Mouse (Mus musculus) forebrain, embryonic 16.5 days (tissue): ENCODE results near the gene Gm21663. TPM values are rescaled to one million over a fixed set of nuclear protein-coding genes. Genes with fewer than 3 reads are reported as not detected.
"Not testable (repeated sequence)": the region's sequence is repeated elsewhere in the genome, so short reads cannot be mapped to it uniquely, and the experiment has no call there.

Source experiments
- ATAC-seq: fragments of 200-750 bp; cut with Nextera tagmentation; 2 replicates; pipeline ENCODE4 v1.8.0; 2017; ENCODE audit warnings: mild to moderate bottlenecking, moderate library complexity
- H3K27ac ChIP-seq: fragments of 300-500 bp; sonication (generic); 2 replicates; pipeline ENCODE4 v1.5.1; 2014; ENCODE audit warnings: low read length, control low read depth
- H3K27me3 ChIP-seq: fragments of 300-500 bp; sonication (generic); replicated peaks from 2 replicates; pipeline ENCODE4 v1.6.1; 2014; ENCODE audit warnings: low read length; ENCODE audit not compliant: control insufficient read depth, insufficient read depth
- H3K36me3 ChIP-seq: fragments of 300-500 bp; sonication (generic); 2 replicates; pipeline ENCODE4 v1.6.1; 2014; ENCODE audit not compliant: control insufficient read depth, insufficient read depth
- H3K4me1 ChIP-seq: fragments of 300-500 bp; sonication (generic); replicated peaks from 2 replicates; pipeline ENCODE4 v1.6.1; 2014; ENCODE audit warnings: low read length; ENCODE audit not compliant: control insufficient read depth, insufficient read depth
- H3K4me2 ChIP-seq: fragments of 300-500 bp; sonication (generic); 2 replicates; pipeline ENCODE4 v1.6.1; 2014; ENCODE audit warnings: mild to moderate bottlenecking, low read length, control low read depth
- H3K4me3 ChIP-seq: fragments of 300-500 bp; sonication (generic); replicated peaks from 2 replicates; pipeline ENCODE4 v1.5.1; 2014; ENCODE audit warnings: mild to moderate bottlenecking, low read length, control low read depth
- H3K9ac ChIP-seq: fragments of 300-500 bp; sonication (generic); replicated peaks from 2 replicates; pipeline ENCODE4 v1.6.1; 2014; ENCODE audit warnings: low read depth, low read length, control low read depth
- H3K9me3 ChIP-seq: fragments of 300-500 bp; sonication (generic); 2 replicates; pipeline ENCODE4 v1.6.1; 2016; ENCODE audit warnings: low read length; ENCODE audit not compliant: control insufficient read depth
- WGBS: fragments of 180-500 bp; shearing (Covaris S2); extraction: QIAGEN DNeasy Blood & Tissue Kit; methylation state at CpG from one replicate; pipeline ENCODE4 v1.1.7; 2014; 5-methylcytosine and 5-hydroxymethylcytosine counted together
- polyA plus RNA-seq: library from polyadenylated mRNA; unstranded; fragments of >200 nt; fragmentation: Nextera tagmentation; extraction: Ambion mirVana; gene quantifications from 2 replicates; pipeline ENCODE4 v1.2.1, GENCODE M21; 2015

The Gm21663 gene
- polyA plus RNA-seq = 0.11 TPM in 1 of 2 replicates, not detected in the other

- not testable (repeated sequence) for H3K9ac ChIP-seq, H3K9me3 ChIP-seq, H3K36me3 ChIP-seq, H3K27me3 ChIP-seq, H3K27ac ChIP-seq, H3K4me1 ChIP-seq, ATAC-seq, H3K4me3 ChIP-seq, H3K4me2 ChIP-seq
- WGBS = 56% methylated on average over 2 of the region's 2 CpGs
Measured at GRCm38 (mm10) chr5:25942281-25942680, at the start of gene Gm21663. Gene Gm21663, minus strand, starts transcription at chr5:25942381.

- H3K9ac ChIP-seq, H3K27ac ChIP-seq, H3K27me3 ChIP-seq, H3K9me3 ChIP-seq, H3K4me3 ChIP-seq, ATAC-seq, H3K4me1 ChIP-seq, H3K36me3 ChIP-seq, H3K4me2 ChIP-seq: not testable (repeated sequence)
- WGBS = no CpG with 5 or more reads among the region's 3 CpGs
Measured at GRCm38 (mm10) chr5:25988550-25988949, 46.4 kb upstream of the Gm21663 start, which contains the start of gene Gm21698. Gene Gm21698, minus strand, starts transcription at chr5:25988650.

GRCm38 (mm10) chr5:25972563-25972962 lies 30.4 kb upstream of the Gm21663 start, which contains the start of gene Gm21680:
Gene Gm21680, minus strand, starts transcription at chr5:25972663.
- H3K9ac ChIP-seq, ATAC-seq, H3K4me2 ChIP-seq, H3K9me3 ChIP-seq, H3K36me3 ChIP-seq, H3K4me3 ChIP-seq, H3K4me1 ChIP-seq, H3K27me3 ChIP-seq, H3K27ac ChIP-seq: not testable (repeated sequence)
- no CpG with 5 or more reads among the region's 2 CpGs for WGBS

GRCm38 (mm10) chr5:25957050-25957449 lies 14.9 kb upstream of the Gm21663 start:
- not testable (repeated sequence) for H3K4me3 ChIP-seq, H3K9me3 ChIP-seq, H3K4me2 ChIP-seq, H3K27ac ChIP-seq, H3K9ac ChIP-seq, H3K27me3 ChIP-seq, H3K4me1 ChIP-seq, H3K36me3 ChIP-seq, ATAC-seq
- WGBS = 65% methylated on average over 16 of the region's 17 CpGs

- H3K4me1 ChIP-seq = not testable (repeated sequence)
- peak; percentile 74 for ATAC-seq
Measured at GRCm38 (mm10) chr5:25956611-25957010, 14.4 kb upstream of the Gm21663 start.

GRCm38 (mm10) chr5:25954317-25954716 lies 12.1 kb upstream of the Gm21663 start, which contains the start of gene Gm21671:
Gene Gm21671, minus strand, starts transcription at chr5:25954417.
- H3K36me3 ChIP-seq, H3K4me1 ChIP-seq, H3K27me3 ChIP-seq, H3K9me3 ChIP-seq, H3K4me2 ChIP-seq, ATAC-seq, H3K9ac ChIP-seq, H3K27ac ChIP-seq, H3K4me3 ChIP-seq: not testable (repeated sequence)
- 80% methylated on average over 2 of the region's 2 CpGs for WGBS

More at GRCm38 (mm10) chr5:25956611-25957010, 14.4 kb upstream of the Gm21663 start:
- peak overlapping the region; percentile 40 for H3K4me2 ChIP-seq
- peak overlapping the region; percentile 27 for H3K4me3 ChIP-seq
- not testable (repeated sequence) for H3K27ac ChIP-seq, H3K36me3 ChIP-seq, H3K9ac ChIP-seq, H3K27me3 ChIP-seq, H3K9me3 ChIP-seq
- WGBS = 36% methylated on average over 31 of the region's 32 CpGs

- not testable (repeated sequence) for ATAC-seq, H3K4me3 ChIP-seq, H3K27me3 ChIP-seq, H3K4me1 ChIP-seq, H3K36me3 ChIP-seq, H3K27ac ChIP-seq, H3K9me3 ChIP-seq, H3K9ac ChIP-seq, H3K4me2 ChIP-seq
- 85% methylated on average over 2 of the region's 2 CpGs for WGBS
Measured at GRCm38 (mm10) chr5:25945391-25945790, 3.2 kb upstream of the Gm21663 start.

GRCm38 (mm10) chr5:25891321-25891720 lies 50.9 kb downstream of the Gm21663 start:
- WGBS = 69% methylated on average over 1 of the region's 1 CpGs

GRCm38 (mm10) chr5:25889746-25890382 lies 52.3 kb downstream of the Gm21663 start:
- peaks cover 5% of the 10 kb centered on the region for H3K4me1 ChIP-seq
- H3K36me3 ChIP-seq = no peaks in the 10 kb centered on the region
- 38% methylated on average over 3 of the region's 3 CpGs for WGBS
- no peaks in the 10 kb centered on the region for H3K9me3 ChIP-seq
- no peaks in the 10 kb centered on the region for H3K27me3 ChIP-seq
- no peak for ATAC-seq
- no peak overlapping the region for H3K4me3 ChIP-seq
- H3K9ac ChIP-seq = no peak overlapping the region
- H3K27ac ChIP-seq = no peak overlapping the region
- no peak overlapping the region for H3K4me2 ChIP-seq

More at GRCm38 (mm10) chr5:25891321-25891720, 50.9 kb downstream of the Gm21663 start:
- H3K9ac ChIP-seq = no peak overlapping the region
- H3K27me3 ChIP-seq = no peaks in the 10 kb centered on the region
- H3K9me3 ChIP-seq = no peaks in the 10 kb centered on the region
- no peak overlapping the region for H3K27ac ChIP-seq
- no peaks in the 10 kb centered on the region for H3K36me3 ChIP-seq
- peaks cover 5% of the 10 kb centered on the region for H3K4me1 ChIP-seq
- no peak overlapping the region for H3K4me3 ChIP-seq
- ATAC-seq = no peak
- H3K4me2 ChIP-seq = no peak overlapping the region
